Mouse (Mus musculus) embryonic fibroblast, embryonic 13.5 days (primary cell): ENCODE data around the gene Proser3.

Source experiments
- CTCF ChIP-seq: IDR thresholded peaks from 2 replicates; pipeline ENCODE4 v1.5.1; 2011; ENCODE audit warnings: mild to moderate bottlenecking, control low read depth, low read length, moderate library complexity, borderline replicate concordance; ENCODE audit not compliant: insufficient read depth
- POLR2A ChIP-seq: IDR thresholded peaks from 2 replicates; pipeline ENCODE4 v1.6.1; 2011; ENCODE audit warnings: low read depth, mild to moderate bottlenecking, control low read depth, low read length, moderate library complexity

DNA sequence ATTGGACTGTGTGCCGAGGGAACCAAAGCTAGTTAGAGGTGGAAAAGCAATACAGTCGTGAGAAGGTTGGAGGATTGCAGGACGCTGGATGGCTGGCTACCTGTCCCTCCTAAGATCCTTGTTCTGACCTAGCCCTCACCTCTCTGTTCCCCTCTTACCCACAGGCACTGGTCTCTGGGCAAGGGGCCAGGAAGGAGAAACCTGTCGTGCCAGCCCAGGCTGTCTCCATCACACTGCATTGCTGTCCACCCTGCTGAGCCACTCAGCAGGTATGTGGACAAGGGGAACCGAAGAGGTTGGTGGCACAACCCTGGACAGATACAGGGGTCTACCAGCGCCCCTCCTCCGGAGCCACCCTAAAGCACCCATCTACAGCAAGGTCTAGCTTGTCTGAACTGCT, 48.6 kb upstream of the Proser3 start:
- TF ChIP-seq CTCF (no peak), POLR2A (no peak)
